Mouse (Mus musculus) kidney, adult 2 months (tissue): ENCODE measurements around the gene Dock11.

Experiments
- CTCF ChIP-seq: fragments of 200-500 bp; conservative IDR thresholded peaks from 2 replicates; pipeline ENCODE4 v1.5.1; 2011; ENCODE audit warnings: low read depth, mild to moderate bottlenecking, control low read depth, low read length, moderate library complexity, mixed read lengths; ENCODE audit not compliant: insufficient read depth, insufficient read length
- POLR2A ChIP-seq: fragments of 200-500 bp; IDR thresholded peaks from one replicate; pipeline ENCODE4 v1.6.1; 2011; ENCODE audit warnings: low read depth, low read length, control low read depth

- TF ChIP-seq CTCF (no peak), POLR2A (no peak)
These were observed 88.0 kb downstream of the Dock11 start for GRCm38 (mm10) chrX:35976657-35977056.
